Mouse (Mus musculus) MEL-GATA-1-ER (cell line): ENCODE results near the gene Pi4k2b.
A peak's percentile ranks its signal among the peaks of the same experiment; 100 is the strongest.

Source experiments
- DNase-seq: peaks from one replicate; pipeline ENCODE4 v3.0.0-alpha.2; 2012; ENCODE audit warnings: low read depth; ENCODE audit errors: extremely low read depth

Pi4k2b gene

GRCm38 (mm10) chr5:52776466-52777354 lies 35.3 kb downstream of the Pi4k2b start:
- DNase-seq = peak; percentile 68

- no peak for DNase-seq
These were observed 41.3 kb downstream of the Pi4k2b start for GRCm38 (mm10) chr5:52782523-52783250.

GRCm38 (mm10) chr5:52783251-52783620 lies 41.9 kb downstream of the Pi4k2b start:
- DNase-seq = no peak

- DNase-seq = no peak
These were observed 42.6 kb downstream of the Pi4k2b start for GRCm38 (mm10) chr5:52783957-52784356.

- DNase-seq = no peak
These were observed 45.4 kb downstream of the Pi4k2b start for GRCm38 (mm10) chr5:52786556-52787322.

- no peak for DNase-seq
These were observed 51.9 kb downstream of the Pi4k2b start for GRCm38 (mm10) chr5:52793230-52793629.

- DNase-seq = no peak
These were observed 52.7 kb downstream of the Pi4k2b start for GRCm38 (mm10) chr5:52794109-52794508.

- DNase-seq = no peak
These were observed 58.1 kb downstream of the Pi4k2b start for GRCm38 (mm10) chr5:52799274-52799985.

- DNase-seq = no peak
These were observed 64.4 kb downstream of the Pi4k2b start for GRCm38 (mm10) chr5:52805801-52806200.

GRCm38 (mm10) chr5:52806349-52806748 lies 65.0 kb downstream of the Pi4k2b start:
- no peak for DNase-seq

GRCm38 (mm10) chr5:52807030-52807429 lies 65.7 kb downstream of the Pi4k2b start:
- DNase-seq = no peak

GRCm38 (mm10) chr5:52810446-52810845 lies 69.1 kb downstream of the Pi4k2b start:
- no peak for DNase-seq

- no peak for DNase-seq
These were observed 69.7 kb downstream of the Pi4k2b start for GRCm38 (mm10) chr5:52811056-52811455.

- no peak for DNase-seq
These were observed 71.1 kb downstream of the Pi4k2b start for GRCm38 (mm10) chr5:52812456-52812855.

GRCm38 (mm10) chr5:52813312-52813711 lies 71.9 kb downstream of the Pi4k2b start:
- no peak for DNase-seq

- no peak for DNase-seq
These were observed 77.3 kb downstream of the Pi4k2b start for GRCm38 (mm10) chr5:52818676-52819075.
